Mouse (Mus musculus): Measurements from ENCODE around the gene Glt8d2. TPM values are rescaled to one million over a fixed set of nuclear protein-coding genes. Genes with fewer than 3 reads are reported as not detected.

The Glt8d2 gene
- polyA plus RNA-seq (2016; fragmentation: Nextera tagmentation; extraction: Ambion mirVana) = 2.2 and 2.3 TPM in 2 replicates

- peaks cover 8% of the 10 kb centered on the region for H3K4me1 ChIP-seq
- DNase-seq (ENCODE audit: low spot score) = peak; percentile 53
- 0 out of 2 replicates have a peak, but pooled peaks cover 5% of the 10 kb centered on the region for H3K27me3 ChIP-seq (ENCODE audit: low read depth, poor library complexity, severe bottlenecking)
- H3K9me3 ChIP-seq (replicated peaks) = no peaks in the 10 kb centered on the region
- no peak within 1 kb of the TSS for H3K27ac ChIP-seq (replicated peaks)
- H3K4me3 ChIP-seq = peak within 1 kb of the TSS; percentile 34
- 8% methylated on average over 14 of the region's 14 CpGs for WGBS
- no peaks in the 10 kb centered on the region for H3K36me3 ChIP-seq
Measured at GRCm38 (mm10) chr10:82690494-82690893, at the start of gene Glt8d2. Gene Glt8d2 (minus strand): TSS chr10:82690650.

DNA sequence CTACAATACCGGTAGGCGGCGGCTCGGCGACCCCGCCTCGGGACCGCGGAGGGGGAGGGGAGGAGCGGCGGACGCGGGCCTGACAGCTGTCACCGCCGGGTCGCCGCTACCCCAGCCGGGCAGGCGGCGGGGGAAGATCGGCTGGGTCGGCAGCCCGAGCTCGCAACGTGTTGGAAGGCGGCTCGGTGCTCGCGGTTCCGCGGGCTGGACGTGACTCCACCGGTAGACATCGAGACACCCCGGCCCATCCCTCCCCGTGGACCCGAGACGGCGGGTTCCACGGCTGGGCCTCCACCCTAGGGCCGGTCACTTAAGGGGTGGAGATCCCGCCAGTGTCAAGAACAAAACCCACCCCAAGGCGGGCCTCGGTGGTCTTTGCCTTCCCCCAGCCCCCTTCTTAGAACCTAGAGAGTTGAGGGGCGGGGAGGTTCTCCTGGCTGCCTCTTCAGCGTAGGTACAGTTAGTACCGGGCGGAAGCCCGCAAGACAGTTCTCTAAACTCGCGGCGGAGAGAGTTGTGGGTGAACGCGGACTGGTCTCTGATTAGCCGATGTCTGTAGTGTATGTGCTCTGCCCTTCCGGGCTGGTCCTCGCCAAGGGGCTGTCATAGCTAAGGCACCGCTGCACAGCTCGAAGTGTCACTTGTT lies 9.0 kb upstream of the Glt8d2 start:
- H3K4me3 ChIP-seq = peak overlapping the region; percentile 97
- no peaks in the 10 kb centered on the region for H3K27me3 ChIP-seq (ENCODE audit: low read depth, poor library complexity, severe bottlenecking)
- H3K9me3 ChIP-seq (replicated peaks) = no peaks in the 10 kb centered on the region
- H3K4me1 ChIP-seq = peaks cover 17% of the 10 kb centered on the region
- DNase-seq (ENCODE audit: low spot score) = no peak
- H3K27ac ChIP-seq (replicated peaks) = peak overlapping the region; percentile 88
- peaks cover 13% of the 10 kb centered on the region; the same call in 1 of the 2 replicates for H3K36me3 ChIP-seq
- under 1% methylated on average over 52 of the region's 59 CpGs for whole genome bisulfite sequencing

- peaks cover 17% of the 10 kb centered on the region for H3K4me1 ChIP-seq
- peak; percentile 89 for DNase-seq (ENCODE audit: low spot score)
- H3K4me3 ChIP-seq = peak overlapping the region; percentile 97
- WGBS = under 1% methylated on average over 42 of the region's 42 CpGs
- no peaks in the 10 kb centered on the region for H3K27me3 ChIP-seq (ENCODE audit: low read depth, poor library complexity, severe bottlenecking)
- H3K36me3 ChIP-seq = peaks cover 11% of the 10 kb centered on the region; the same call in 1 of the 2 replicates
- no peaks in the 10 kb centered on the region for H3K9me3 ChIP-seq (replicated peaks)
- peak overlapping the region; percentile 88 for H3K27ac ChIP-seq (replicated peaks)
Measured at GRCm38 (mm10) chr10:82698712-82699261, 8.3 kb upstream of the Glt8d2 start.

DNA sequence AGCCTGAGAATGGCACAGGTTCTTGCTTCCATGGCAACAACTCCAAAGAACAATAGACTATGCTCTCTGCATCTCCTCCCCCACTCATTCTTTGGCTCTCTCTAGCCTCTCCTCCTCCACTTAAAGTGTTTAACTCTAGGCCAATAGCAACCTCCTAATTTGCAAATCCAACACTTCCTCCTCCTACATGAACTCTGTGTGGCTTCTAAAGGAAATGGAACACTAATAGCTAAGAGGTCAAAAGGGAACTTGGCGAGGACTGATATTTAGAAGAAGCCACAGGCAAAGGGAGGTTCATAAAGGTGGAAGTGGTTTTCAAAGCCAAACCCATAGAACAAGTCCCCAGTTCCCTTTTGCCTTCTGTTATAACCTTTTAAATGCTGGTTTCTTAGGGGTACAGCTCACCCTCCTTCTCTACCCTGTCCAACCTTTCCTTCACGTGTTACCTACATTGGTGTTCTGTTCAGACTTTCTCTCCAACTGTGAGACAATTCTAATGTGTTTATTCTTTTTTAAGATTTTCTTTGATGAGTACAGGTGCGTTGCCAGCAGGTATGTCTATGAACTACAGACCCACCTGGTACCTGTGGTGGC lies 7.0 kb upstream of the Glt8d2 start:
- 88% methylated on average over 3 of the region's 3 CpGs for WGBS
- Histone ChIP-seq H3K4me3 (no peak overlapping the region), H3K27ac (replicated peaks) (no peak overlapping the region), H3K27me3 (ENCODE audit: low read depth, poor library complexity, severe bottlenecking) (no peaks in the 10 kb centered on the region), H3K9me3 (replicated peaks) (no peaks in the 10 kb centered on the region), H3K36me3 (peaks cover 10% of the 10 kb centered on the region; the same call in 1 of the 2 replicates), H3K4me1 (peaks cover 17% of the 10 kb centered on the region)
- no peak for DNase-seq (ENCODE audit: low spot score)

- Histone ChIP-seq H3K27me3 (ENCODE audit: low read depth, poor library complexity, severe bottlenecking) (0 out of 2 replicates have a peak, but pooled peaks cover 2% of the 10 kb centered on the region), H3K4me1 (peaks cover 17% of the 10 kb centered on the region), H3K36me3 (peaks cover 3% of the 10 kb centered on the region; the same call in 1 of the 2 replicates), H3K9me3 (replicated peaks) (no peaks in the 10 kb centered on the region), H3K27ac (replicated peaks) (no peak overlapping the region), H3K4me3 (no peak overlapping the region)
- WGBS = 73% methylated on average over 4 of the region's 4 CpGs
- no peak for DNase-seq (ENCODE audit: low spot score)
Measured at GRCm38 (mm10) chr10:82696453-82697079, 6.1 kb upstream of the Glt8d2 start.

DNA sequence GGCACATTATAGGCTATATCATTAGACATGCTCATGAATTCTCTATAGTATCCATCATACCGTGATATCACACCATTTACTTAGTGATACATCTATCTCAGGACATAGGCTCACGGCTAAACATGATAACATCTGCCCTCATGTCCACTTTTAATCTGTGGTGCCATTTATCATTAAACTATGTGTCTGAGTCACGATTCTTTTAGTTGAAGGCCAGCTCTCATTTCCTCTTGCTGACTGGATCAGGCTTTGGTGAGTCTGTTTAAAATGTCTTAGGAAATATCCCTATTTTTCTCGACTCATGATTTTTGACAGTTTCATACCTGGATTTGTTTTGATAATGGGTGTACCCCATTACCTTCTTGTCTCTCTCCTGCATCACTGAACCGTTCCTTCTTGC lies 5.5 kb upstream of the Glt8d2 start, which contains the start of gene Hcfc2:
Gene Hcfc2, plus strand, starts transcription at position 205 of the 400 bp plus-strand sequence.
- no peaks in the 10 kb centered on the region for H3K36me3 ChIP-seq
- DNase-seq (ENCODE audit: low spot score) = no peak
- peaks cover 17% of the 10 kb centered on the region for H3K4me1 ChIP-seq
- 82% methylated on average over 5 of the region's 5 CpGs for WGBS
- no peak within 1 kb of the TSS for H3K4me3 ChIP-seq
- 0 out of 2 replicates have a peak, but pooled peaks cover 5% of the 10 kb centered on the region for H3K27me3 ChIP-seq (ENCODE audit: low read depth, poor library complexity, severe bottlenecking)
- no peaks in the 10 kb centered on the region for H3K9me3 ChIP-seq (replicated peaks)
- no peak within 1 kb of the TSS for H3K27ac ChIP-seq (replicated peaks)

DNA sequence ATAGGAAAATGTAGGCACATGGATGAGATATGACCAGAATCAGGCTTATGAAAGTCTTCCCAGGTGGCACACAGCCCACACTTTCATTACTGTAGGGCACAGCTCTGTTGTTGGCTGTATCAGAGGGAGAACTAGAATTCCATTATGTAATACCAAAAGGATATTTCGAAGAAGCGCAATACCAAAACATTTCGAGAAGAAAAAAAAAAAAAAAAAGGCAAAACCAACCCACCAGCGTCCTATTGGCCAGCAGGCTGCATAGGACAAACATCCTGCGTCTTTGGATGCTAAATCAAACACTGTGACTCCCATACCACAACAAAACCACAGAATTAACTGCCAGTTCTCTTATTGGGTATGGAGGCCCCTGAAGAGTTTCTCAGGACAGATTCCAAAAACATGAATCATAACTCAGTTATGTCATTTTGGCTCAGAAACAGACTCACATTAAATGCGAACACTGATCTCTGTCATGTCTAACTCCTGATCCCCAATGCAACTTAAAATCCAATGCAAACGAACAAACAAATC lies 704 bp downstream of the Glt8d2 start:
- Histone ChIP-seq H3K4me3 (no peak overlapping the region), H3K27me3 (ENCODE audit: low read depth, poor library complexity, severe bottlenecking) (0 out of 2 replicates have a peak, but pooled peaks cover 5% of the 10 kb centered on the region), H3K4me1 (peaks cover 8% of the 10 kb centered on the region), H3K9me3 (replicated peaks) (no peaks in the 10 kb centered on the region), H3K27ac (replicated peaks) (no peak overlapping the region), H3K36me3 (no peaks in the 10 kb centered on the region)
- WGBS = 79% methylated on average over 7 of the region's 7 CpGs
- DNase-seq (ENCODE audit: low spot score) = no peak

GRCm38 (mm10) chr10:82685440-82685839 lies 5.0 kb downstream of the Glt8d2 start:
- Histone ChIP-seq H3K9me3 (replicated peaks) (no peaks in the 10 kb centered on the region), H3K4me1 (peaks cover 6% of the 10 kb centered on the region), H3K4me3 (no peak overlapping the region), H3K27ac (replicated peaks) (no peak overlapping the region), H3K27me3 (ENCODE audit: low read depth, poor library complexity, severe bottlenecking) (no peaks in the 10 kb centered on the region), H3K36me3 (no peaks in the 10 kb centered on the region)
- 84% methylated on average over 2 of the region's 2 CpGs for WGBS
- DNase-seq (ENCODE audit: low spot score) = no peak

- no peak for DNase-seq (ENCODE audit: low spot score)
- WGBS = 90% methylated on average over 7 of the region's 7 CpGs
- no peaks in the 10 kb centered on the region for H3K9me3 ChIP-seq (replicated peaks)
- H3K27ac ChIP-seq (replicated peaks) = no peak overlapping the region
- H3K4me3 ChIP-seq = no peak overlapping the region
- H3K4me1 ChIP-seq = no peaks in the 10 kb centered on the region
- no peaks in the 10 kb centered on the region for H3K27me3 ChIP-seq (ENCODE audit: low read depth, poor library complexity, severe bottlenecking)
- H3K36me3 ChIP-seq = no peaks in the 10 kb centered on the region
Measured at GRCm38 (mm10) chr10:82681639-82682038, 8.8 kb downstream of the Glt8d2 start.

- Histone ChIP-seq H3K27ac (replicated peaks) (no peak overlapping the region), H3K4me3 (no peak overlapping the region), H3K9me3 (replicated peaks) (no peaks in the 10 kb centered on the region), H3K4me1 (no peaks in the 10 kb centered on the region), H3K27me3 (ENCODE audit: low read depth, poor library complexity, severe bottlenecking) (no peaks in the 10 kb centered on the region), H3K36me3 (no peaks in the 10 kb centered on the region)
- DNase-seq (ENCODE audit: low spot score) = no peak
- 88% methylated on average over 5 of the region's 5 CpGs for WGBS
Measured at GRCm38 (mm10) chr10:82680769-82681168, 9.7 kb downstream of the Glt8d2 start.

DNA sequence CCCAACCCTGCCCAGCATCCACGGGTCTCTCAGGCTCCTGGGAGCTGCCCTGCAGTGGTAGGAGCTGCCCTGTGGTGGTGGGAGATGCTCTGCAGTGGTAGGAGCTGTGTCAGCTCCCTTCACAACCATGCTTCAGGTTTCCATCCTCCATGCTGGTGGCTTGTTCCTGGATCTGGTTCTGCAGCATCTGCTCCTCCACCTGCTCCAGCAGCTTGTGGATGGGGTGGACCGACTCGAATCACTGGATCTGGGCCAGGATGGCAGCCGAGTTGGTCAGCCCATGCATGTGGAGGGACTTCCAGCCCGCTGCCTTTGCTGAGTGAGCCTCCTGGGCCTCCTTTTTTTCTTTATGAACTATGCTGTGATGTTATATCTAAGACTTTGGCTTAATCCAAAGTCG lies 13.5 kb downstream of the Glt8d2 start:
- Histone ChIP-seq H3K36me3 (no peaks in the 10 kb centered on the region), H3K9me3 (replicated peaks) (no peaks in the 10 kb centered on the region), H3K27ac (replicated peaks) (no peak overlapping the region), H3K4me3 (no peak overlapping the region), H3K4me1 (no peaks in the 10 kb centered on the region), H3K27me3 (ENCODE audit: low read depth, poor library complexity, severe bottlenecking) (no peaks in the 10 kb centered on the region)
- 90% methylated on average over 6 of the region's 6 CpGs for WGBS
- DNase-seq (ENCODE audit: low spot score) = no peak

DNA sequence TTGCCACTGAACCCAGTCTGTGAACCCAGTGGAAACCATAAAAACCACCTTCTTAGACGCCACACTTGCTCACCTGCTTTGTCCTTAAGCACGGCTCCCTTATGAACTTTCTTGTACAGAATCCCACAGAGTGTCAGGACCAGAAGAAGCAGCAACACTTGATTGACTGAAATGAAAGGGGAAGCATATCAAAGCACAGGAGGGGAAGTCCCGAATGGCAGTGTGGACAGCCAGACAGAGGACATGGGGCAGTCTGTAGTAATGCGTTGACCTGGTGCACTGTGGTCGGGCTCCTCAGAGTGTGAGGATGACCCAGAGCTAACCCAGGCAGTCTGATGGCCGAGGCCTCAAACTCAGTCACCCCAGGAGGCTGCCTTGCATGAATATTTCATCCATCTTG lies 20.2 kb downstream of the Glt8d2 start:
- 76% methylated on average over 6 of the region's 6 CpGs for WGBS
- no peak for DNase-seq (ENCODE audit: low spot score)

More for the DNA sequence above, 20.2 kb downstream of the Glt8d2 start:
- H3K4me1 ChIP-seq = peaks cover 5% of the 10 kb centered on the region; the same call in 1 of the 2 replicates
- H3K27me3 ChIP-seq (ENCODE audit: low read depth, poor library complexity, severe bottlenecking) = no peaks in the 10 kb centered on the region
- H3K36me3 ChIP-seq = no peaks in the 10 kb centered on the region
- H3K4me3 ChIP-seq = no peak overlapping the region
- H3K9me3 ChIP-seq (replicated peaks) = no peaks in the 10 kb centered on the region
- no peak overlapping the region for H3K27ac ChIP-seq (replicated peaks)
